Mouse (Mus musculus) neural tube, embryonic 12.5 days (tissue): ENCODE measurements around the gene G430095P16Rik. TPM values are rescaled to one million over a fixed set of nuclear protein-coding genes. Genes with fewer than 3 reads are reported as not detected.
A peak's percentile ranks its signal among the peaks of the same experiment; 100 is the strongest.

Source experiments
- ATAC-seq: fragments of 200-750 bp; cut with Nextera tagmentation; 2 replicates; pipeline ENCODE4 v1.8.0; 2017; ENCODE audit warnings: low read depth, mild to moderate bottlenecking, moderate TSS enrichment, moderate library complexity; ENCODE audit not compliant: low FRiP score
- H3K27ac ChIP-seq: fragments of 300-500 bp; sonication (generic); 2 replicates; pipeline ENCODE4 v1.5.1; 2016
- H3K27me3 ChIP-seq: fragments of 300-500 bp; sonication (generic); replicated peaks from 2 replicates; pipeline ENCODE4 v1.6.1; 2016; ENCODE audit warnings: mild to moderate bottlenecking
- H3K36me3 ChIP-seq: fragments of 300-500 bp; sonication (generic); 2 replicates; pipeline ENCODE4 v1.6.1; 2016; ENCODE audit warnings: mild to moderate bottlenecking
- H3K4me1 ChIP-seq: fragments of 300-500 bp; sonication (generic); 2 replicates; pipeline ENCODE4 v1.6.1; 2016
- H3K4me2 ChIP-seq: fragments of 300-500 bp; sonication (generic); replicated peaks from 2 replicates; pipeline ENCODE4 v1.6.1; 2016; ENCODE audit warnings: mild to moderate bottlenecking
- H3K4me3 ChIP-seq: fragments of 300-500 bp; sonication (generic); 2 replicates; pipeline ENCODE4 v1.5.1; 2016
- H3K9ac ChIP-seq: fragments of 300-500 bp; sonication (generic); 2 replicates; pipeline ENCODE4 v1.6.1; 2016; ENCODE audit warnings: mild to moderate bottlenecking
- H3K9me3 ChIP-seq: fragments of 300-500 bp; sonication (generic); 2 replicates; pipeline ENCODE4 v1.6.1; 2016; ENCODE audit warnings: mild to moderate bottlenecking
- WGBS: fragments of 180-500 bp; shearing (Covaris S2); methylation state at CpG from one replicate; pipeline ENCODE4 v1.1.7; 2016; 5-methylcytosine and 5-hydroxymethylcytosine counted together
- polyA plus RNA-seq: library from polyadenylated mRNA; unstranded; fragments of >200 nt; fragmentation: Nextera tagmentation; extraction: Ambion mirVana; gene quantifications from 2 replicates; pipeline ENCODE4 v1.2.1, GENCODE M21; 2016

Gene G430095P16Rik
- polyA plus RNA-seq, 1 experiment from 2014 or later, result 2.5 TPM

DNA sequence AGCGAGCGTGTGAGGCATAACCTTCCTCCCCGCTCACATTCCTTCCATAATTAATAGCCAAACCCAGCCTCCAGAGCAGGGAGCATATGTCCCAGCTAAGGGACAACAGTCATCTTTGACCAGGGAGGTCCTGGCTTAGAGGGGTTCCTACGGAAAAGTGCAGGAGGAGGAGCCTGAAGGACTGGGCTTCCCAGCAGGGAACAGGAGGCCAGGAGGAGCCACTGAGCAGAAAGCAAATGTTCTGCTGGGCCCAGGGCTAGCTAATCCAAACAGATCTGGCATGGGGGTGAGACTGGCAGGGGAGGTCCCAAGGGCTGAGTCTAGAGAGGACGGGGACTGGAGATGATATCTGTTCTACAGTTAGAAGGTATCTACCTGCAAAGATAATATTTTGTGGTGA, 34.7 kb downstream of the G430095P16Rik start:
- no peak overlapping the region for H3K27ac ChIP-seq
- H3K4me3 ChIP-seq, result no peak overlapping the region
- no peak overlapping the region for H3K4me2 ChIP-seq
- H3K27me3 ChIP-seq, result peaks cover 82% of the 10 kb centered on the region
- no peaks in the 10 kb centered on the region for H3K36me3 ChIP-seq
- no peaks in the 10 kb centered on the region for H3K9me3 ChIP-seq
- peaks cover 8% of the 10 kb centered on the region; the same call in 1 of the 2 replicates for H3K4me1 ChIP-seq
- 42% methylated on average over 5 of the region's 5 CpGs for WGBS
- no peak for ATAC-seq
- H3K9ac ChIP-seq, result no peak overlapping the region

- no peaks in the 10 kb centered on the region for H3K9me3 ChIP-seq
- H3K4me1 ChIP-seq, result peaks cover 7% of the 10 kb centered on the region; the same call in 1 of the 2 replicates
- H3K27ac ChIP-seq, result no peak overlapping the region
- no peak overlapping the region for H3K9ac ChIP-seq
- peaks cover 80% of the 10 kb centered on the region for H3K27me3 ChIP-seq
- no peaks in the 10 kb centered on the region for H3K36me3 ChIP-seq
- H3K4me3 ChIP-seq, result no peak overlapping the region
- 94% methylated on average over 3 of the region's 3 CpGs for WGBS
- no peak overlapping the region for H3K4me2 ChIP-seq
- ATAC-seq, result no peak
Measured at GRCm38 (mm10) chr8:84758308-84758707, 35.5 kb downstream of the G430095P16Rik start.

GRCm38 (mm10) chr8:84759126-84759525, 36.3 kb downstream of the G430095P16Rik start:
- WGBS, result 68% methylated on average over 7 of the region's 7 CpGs
- Histone ChIP-seq H3K4me1 (peaks cover 7% of the 10 kb centered on the region; the same call in 1 of the 2 replicates), H3K9ac (no peak overlapping the region)

DNA sequence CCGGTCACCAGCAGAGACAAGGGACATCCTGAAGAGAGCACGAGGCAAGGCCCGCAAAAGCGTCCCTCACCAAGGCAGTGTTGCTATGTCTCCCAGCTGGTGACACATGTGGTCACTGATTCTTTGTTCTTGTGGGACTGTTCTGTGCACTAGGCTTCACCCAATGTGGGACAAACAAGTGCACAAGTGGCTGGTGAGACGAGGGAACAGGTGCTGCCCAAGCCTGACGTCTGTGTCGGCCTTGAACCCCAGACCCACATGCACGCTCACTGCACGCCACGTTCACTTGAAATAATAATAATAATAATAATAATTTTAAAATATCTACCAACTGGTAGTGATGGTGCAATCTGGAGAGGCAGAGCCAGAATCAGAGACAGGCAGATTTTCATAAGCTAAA, 36.9 kb downstream of the G430095P16Rik start:
- no peak for ATAC-seq
- peaks cover 78% of the 10 kb centered on the region for H3K27me3 ChIP-seq
- no peaks in the 10 kb centered on the region for H3K9me3 ChIP-seq
- H3K4me1 ChIP-seq, result peaks cover 11% of the 10 kb centered on the region; the same call in 1 of the 2 replicates
- H3K36me3 ChIP-seq, result no peaks in the 10 kb centered on the region
- no peak overlapping the region for H3K4me2 ChIP-seq
- H3K4me3 ChIP-seq, result no peak overlapping the region
- 90% methylated on average over 10 of the region's 10 CpGs for WGBS
- no peak overlapping the region for H3K9ac ChIP-seq
- no peak overlapping the region for H3K27ac ChIP-seq

More at GRCm38 (mm10) chr8:84759126-84759525, 36.3 kb downstream of the G430095P16Rik start:
- Histone ChIP-seq H3K4me2 (no peak overlapping the region), H3K36me3 (no peaks in the 10 kb centered on the region), H3K9me3 (no peaks in the 10 kb centered on the region), H3K27me3 (peaks cover 78% of the 10 kb centered on the region), H3K4me3 (no peak overlapping the region), H3K27ac (no peak overlapping the region)
- no peak for ATAC-seq

DNA sequence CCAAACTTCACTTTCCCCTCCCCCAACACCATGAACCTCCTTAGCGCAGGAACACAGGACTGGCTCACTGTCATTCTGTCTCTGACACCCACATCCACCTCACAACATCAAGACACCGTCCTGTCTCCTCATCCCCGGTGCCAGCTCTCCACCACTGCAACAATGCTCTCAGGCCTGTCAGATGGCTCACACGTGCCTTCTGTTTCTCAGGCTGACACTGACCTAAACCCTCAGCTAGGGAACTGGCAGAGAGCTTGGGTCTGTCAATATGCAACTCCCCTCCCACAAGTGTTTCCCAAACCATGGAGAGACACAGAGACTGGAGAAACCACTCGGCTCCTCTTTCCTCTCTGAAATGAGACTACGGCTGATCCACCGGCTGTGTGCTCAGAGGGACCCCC, 37.6 kb downstream of the G430095P16Rik start:
- Histone ChIP-seq H3K4me1 (peaks cover 18% of the 10 kb centered on the region), H3K9me3 (no peaks in the 10 kb centered on the region), H3K27me3 (peaks cover 80% of the 10 kb centered on the region), H3K4me2 (no peak overlapping the region), H3K9ac (no peak overlapping the region), H3K36me3 (no peaks in the 10 kb centered on the region), H3K27ac (no peak overlapping the region), H3K4me3 (no peak overlapping the region)
- WGBS, result 60% methylated on average over 7 of the region's 7 CpGs
- no peak for ATAC-seq

DNA sequence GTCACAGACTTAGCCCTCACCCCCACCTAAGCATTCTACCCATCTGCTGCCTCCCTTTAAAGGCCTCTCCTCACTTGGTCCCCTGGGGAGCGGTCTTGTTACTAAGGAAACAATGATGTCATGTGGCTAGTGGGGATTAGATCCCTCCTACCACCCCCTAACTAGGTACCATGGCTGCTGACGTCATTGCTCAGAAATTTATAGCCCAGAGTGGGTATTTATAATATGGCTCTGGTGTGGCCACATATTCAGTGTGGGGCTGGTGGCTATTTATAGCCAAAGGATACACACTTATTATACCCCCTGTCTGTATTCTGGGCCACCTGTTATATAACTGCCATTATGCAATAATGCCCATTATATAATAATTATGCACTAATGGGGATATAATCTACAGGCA, 38.1 kb downstream of the G430095P16Rik start:
- Histone ChIP-seq H3K9me3 (no peaks in the 10 kb centered on the region), H3K9ac (no peak overlapping the region), H3K4me1 (peaks cover 23% of the 10 kb centered on the region), H3K27me3 (peaks cover 80% of the 10 kb centered on the region), H3K36me3 (no peaks in the 10 kb centered on the region), H3K4me2 (no peak overlapping the region), H3K4me3 (no peak overlapping the region), H3K27ac (no peak overlapping the region)
- no peak for ATAC-seq
- 40% methylated on average over 2 of the region's 2 CpGs for WGBS

- Histone ChIP-seq H3K9ac (no peak overlapping the region), H3K27me3 (peaks cover 91% of the 10 kb centered on the region), H3K27ac (no peak overlapping the region), H3K4me2 (no peak overlapping the region), H3K9me3 (no peaks in the 10 kb centered on the region), H3K36me3 (no peaks in the 10 kb centered on the region), H3K4me3 (no peak overlapping the region), H3K4me1 (peaks cover 34% of the 10 kb centered on the region)
- no peak for ATAC-seq
- WGBS, result 67% methylated on average over 4 of the region's 4 CpGs
Measured at GRCm38 (mm10) chr8:84764100-84764499, 41.3 kb downstream of the G430095P16Rik start.

GRCm38 (mm10) chr8:84764870-84765495, 42.2 kb downstream of the G430095P16Rik start:
- H3K36me3 ChIP-seq, result no peaks in the 10 kb centered on the region
- H3K9me3 ChIP-seq, result no peaks in the 10 kb centered on the region
- no peak overlapping the region for H3K4me3 ChIP-seq
- H3K27ac ChIP-seq, result 0 out of 2 replicates have a peak overlapping the region, but pooled peaks have one; percentile 4
- no peak for ATAC-seq
- H3K27me3 ChIP-seq, result peaks cover 92% of the 10 kb centered on the region
- H3K9ac ChIP-seq, result no peak overlapping the region
- H3K4me1 ChIP-seq, result peaks cover 34% of the 10 kb centered on the region
- 70% methylated on average over 17 of the region's 17 CpGs for WGBS
- H3K4me2 ChIP-seq, result no peak overlapping the region

GRCm38 (mm10) chr8:84765629-84766028, 42.8 kb downstream of the G430095P16Rik start:
- Histone ChIP-seq H3K36me3 (no peaks in the 10 kb centered on the region), H3K4me3 (no peak overlapping the region), H3K27ac (0 out of 2 replicates have a peak overlapping the region, but pooled peaks have one; percentile 4), H3K27me3 (peaks cover 94% of the 10 kb centered on the region), H3K4me2 (peak overlapping the region; percentile 28), H3K4me1 (peaks cover 30% of the 10 kb centered on the region), H3K9me3 (no peaks in the 10 kb centered on the region), H3K9ac (0 out of 2 replicates have a peak overlapping the region, but pooled peaks have one; percentile 3)
- no peak for ATAC-seq
- whole genome bisulfite sequencing, result 9% methylated on average over 10 of the region's 10 CpGs

DNA sequence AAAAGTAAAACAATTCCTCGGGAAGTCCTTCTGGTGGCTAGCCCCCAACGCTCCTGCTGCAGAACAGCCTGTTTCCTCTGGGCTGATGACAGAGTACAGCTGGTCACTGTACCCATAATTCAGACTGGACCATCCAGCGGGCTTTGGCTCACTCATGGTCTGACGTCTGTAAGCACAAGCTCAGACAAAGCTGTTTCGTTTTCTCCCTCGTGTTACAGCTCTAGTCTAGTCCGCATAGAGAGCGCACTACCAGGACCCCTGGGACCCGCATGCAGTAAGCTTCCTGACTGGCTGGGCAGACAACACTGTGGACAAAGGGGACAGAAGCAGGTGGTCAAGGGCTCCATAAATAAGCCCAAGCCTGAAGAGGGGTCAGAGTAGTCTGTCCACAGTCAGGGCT, 43.6 kb downstream of the G430095P16Rik start:
- no peaks in the 10 kb centered on the region for H3K36me3 ChIP-seq
- H3K4me3 ChIP-seq, result no peak overlapping the region
- peaks cover 27% of the 10 kb centered on the region for H3K4me1 ChIP-seq
- no peaks in the 10 kb centered on the region for H3K9me3 ChIP-seq
- H3K4me2 ChIP-seq, result no peak overlapping the region
- no peak for ATAC-seq
- 42% methylated on average over 9 of the region's 9 CpGs for WGBS
- H3K27ac ChIP-seq, result no peak overlapping the region
- H3K9ac ChIP-seq, result no peak overlapping the region
- peaks cover 94% of the 10 kb centered on the region for H3K27me3 ChIP-seq

DNA sequence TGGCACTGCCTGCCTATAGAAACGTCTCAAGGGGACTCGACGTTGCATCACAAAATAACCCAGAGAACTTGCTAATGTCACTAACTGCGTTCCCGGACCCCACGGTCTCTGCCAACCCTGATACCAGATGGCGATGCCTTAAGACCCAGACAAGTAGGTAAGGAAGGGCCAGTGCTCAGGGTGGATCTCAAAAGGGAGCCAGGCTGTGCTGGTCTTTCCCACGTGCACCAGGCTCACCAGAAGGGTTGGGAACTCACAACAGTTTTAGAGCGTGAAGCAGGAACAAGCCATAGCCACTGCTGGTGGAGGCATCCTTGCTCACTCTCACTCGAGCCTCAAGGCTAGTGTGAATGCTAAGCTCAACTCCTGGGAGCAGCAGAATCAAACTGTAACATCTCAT, 44.4 kb downstream of the G430095P16Rik start:
- Histone ChIP-seq H3K36me3 (no peaks in the 10 kb centered on the region), H3K9ac (no peak overlapping the region), H3K27me3 (peaks cover 96% of the 10 kb centered on the region), H3K4me3 (no peak overlapping the region), H3K27ac (no peak overlapping the region), H3K4me1 (peaks cover 33% of the 10 kb centered on the region), H3K4me2 (no peak overlapping the region), H3K9me3 (no peaks in the 10 kb centered on the region)
- 86% methylated on average over 10 of the region's 10 CpGs for WGBS
- ATAC-seq, result no peak

DNA sequence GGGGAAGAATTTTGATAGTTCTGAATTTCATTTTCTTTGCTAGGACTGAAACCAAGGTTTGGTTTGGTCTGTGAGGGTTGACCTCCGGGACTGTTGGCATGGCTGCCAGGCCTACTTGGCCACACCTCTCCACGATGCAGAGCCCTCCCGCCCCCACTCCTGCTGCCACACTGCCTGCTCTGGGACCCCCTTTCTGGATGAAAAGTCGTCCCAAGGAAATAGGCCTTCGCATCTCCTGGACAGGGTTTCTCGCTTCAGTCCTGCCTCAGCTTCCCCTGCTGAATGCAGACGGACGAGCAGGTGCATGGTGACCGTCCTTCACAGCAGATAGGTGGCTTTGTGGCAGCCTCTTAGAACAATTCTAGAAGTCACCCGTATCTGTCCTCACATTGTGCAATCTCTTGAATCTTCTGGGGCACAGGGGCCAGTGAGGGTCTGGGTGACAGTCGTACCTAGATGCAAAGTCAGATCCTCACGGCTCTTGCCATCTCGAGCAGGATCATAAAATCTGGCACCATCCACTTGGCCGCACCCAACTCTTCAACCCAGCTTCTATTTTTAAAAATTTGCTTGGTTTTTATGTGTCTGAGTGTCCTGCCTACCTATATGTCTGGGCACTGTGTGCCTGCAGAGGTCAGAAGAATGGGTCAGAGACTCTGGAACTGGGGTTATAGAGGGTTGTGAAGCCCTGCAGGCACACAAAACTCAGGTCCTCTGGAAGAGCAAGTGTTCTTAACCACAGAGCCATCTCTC, 45.7 kb downstream of the G430095P16Rik start:
- H3K9me3 ChIP-seq, result no peaks in the 10 kb centered on the region
- peaks cover 98% of the 10 kb centered on the region for H3K27me3 ChIP-seq
- peaks cover 36% of the 10 kb centered on the region for H3K4me1 ChIP-seq
- H3K27ac ChIP-seq, result no peak overlapping the region
- no peak overlapping the region for H3K4me3 ChIP-seq
- ATAC-seq, result no peak
- no peaks in the 10 kb centered on the region for H3K36me3 ChIP-seq
- H3K4me2 ChIP-seq, result no peak overlapping the region
- WGBS, result 88% methylated on average over 14 of the region's 14 CpGs
- H3K9ac ChIP-seq, result no peak overlapping the region
